Mouse (Mus musculus): ENCODE results near the gene Plekhg2. TPM values are rescaled to one million over a fixed set of nuclear protein-coding genes. Genes with fewer than 3 reads are reported as not detected.
A peak's percentile ranks its signal among the peaks of the same experiment; 100 is the strongest.
"Not testable (repeated sequence)": the region's sequence is repeated elsewhere in the genome, so short reads cannot be mapped to it uniquely, and the experiment has no call there.

Plekhg2 gene
- polyA plus RNA-seq, 1 experiment, result 4.3 TPM

DNA sequence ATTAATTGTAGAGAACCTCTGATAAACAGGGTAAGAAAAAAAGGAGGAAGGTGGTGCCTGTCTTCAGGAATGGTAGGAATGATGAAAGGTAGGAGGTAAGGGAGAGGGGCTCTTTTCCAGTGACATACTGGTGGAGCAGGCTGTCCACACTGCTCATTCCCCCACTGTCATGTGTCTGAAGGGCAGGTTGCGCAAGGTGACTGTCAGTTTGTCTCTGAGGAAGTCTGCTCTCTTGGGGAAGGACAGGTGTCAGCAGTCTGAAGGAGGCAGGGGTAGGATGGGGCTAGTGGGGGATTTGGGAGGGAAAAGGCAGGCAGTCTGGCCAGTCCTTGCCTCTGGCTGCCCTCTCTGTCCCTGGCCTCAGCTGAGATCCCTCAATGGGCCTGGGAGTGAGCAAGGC is 28.6 kb upstream of the Plekhg2 start:
- Histone ChIP-seq H3K4me1 (ENCODE audit: control insufficient read depth, insufficient read depth, low read length) (no peaks in the 10 kb centered on the region), H3K27me3 (ENCODE audit: control insufficient read depth, insufficient read depth, low read length) (no peaks in the 10 kb centered on the region), H3K4me3 (replicated peaks; ENCODE audit: insufficient read depth, low read depth, low read length) (no peak overlapping the region), H3K27ac (ENCODE audit: insufficient read depth, low read length) (no peak overlapping the region)
- TF ChIP-seq POLR2A (IDR thresholded peaks at IDR 0.05; ENCODE audit: borderline replicate concordance, insufficient read depth, low read length) (no peak), CTCF (IDR thresholded peaks at IDR 0.05; ENCODE audit: borderline replicate concordance, insufficient read depth, low read depth, low read length) (no peak)
- 100% methylated on average over 1 of the region's 1 CpGs for WGBS
- DNase-seq, result no peak

DNA sequence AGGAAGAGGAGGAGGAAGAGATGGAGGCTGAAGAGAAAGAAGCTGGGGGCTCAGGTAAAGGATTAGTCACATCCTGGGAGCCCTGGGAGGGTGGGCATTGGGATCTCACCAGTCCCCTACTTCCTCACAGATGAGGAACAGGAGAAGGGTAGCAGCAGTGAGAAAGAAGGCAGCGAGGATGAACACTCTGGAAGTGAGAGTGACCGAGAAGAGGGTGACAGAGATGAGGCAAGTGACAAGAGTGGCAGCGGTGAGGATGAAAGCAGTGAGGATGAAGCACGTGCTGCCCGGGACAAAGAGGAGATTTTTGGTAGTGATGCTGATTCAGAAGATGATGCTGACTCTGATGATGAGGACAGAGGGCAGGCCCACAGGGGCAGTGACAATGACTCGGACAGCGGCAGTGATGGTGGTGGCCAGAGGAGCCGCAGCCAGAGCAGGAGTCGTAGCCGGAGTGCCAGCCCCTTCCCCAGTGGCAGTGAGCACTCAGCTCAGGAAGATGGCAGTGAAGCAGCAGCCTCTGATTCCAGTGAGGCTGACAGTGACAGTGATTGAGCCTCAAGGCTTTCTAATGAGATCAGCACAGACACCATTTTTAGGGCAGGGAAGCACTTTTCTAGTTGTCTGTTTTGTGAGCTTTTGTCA is 26.4 kb upstream of the Plekhg2 start:
- Histone ChIP-seq H3K4me3 (replicated peaks; ENCODE audit: insufficient read depth, low read depth, low read length) (no peak overlapping the region), H3K27me3 (ENCODE audit: control insufficient read depth, insufficient read depth, low read length) (no peaks in the 10 kb centered on the region), H3K27ac (ENCODE audit: insufficient read depth, low read length) (no peak overlapping the region), H3K4me1 (ENCODE audit: control insufficient read depth, insufficient read depth, low read length) (no peaks in the 10 kb centered on the region)
- WGBS, result 85% methylated on average over 10 of the region's 10 CpGs
- no peak for TF ChIP-seq CTCF (IDR thresholded peaks at IDR 0.05; ENCODE audit: borderline replicate concordance, insufficient read depth, low read depth, low read length)
- no peak for TF ChIP-seq POLR2A (IDR thresholded peaks at IDR 0.05; ENCODE audit: borderline replicate concordance, insufficient read depth, low read length)
- DNase-seq, result no peak

DNA sequence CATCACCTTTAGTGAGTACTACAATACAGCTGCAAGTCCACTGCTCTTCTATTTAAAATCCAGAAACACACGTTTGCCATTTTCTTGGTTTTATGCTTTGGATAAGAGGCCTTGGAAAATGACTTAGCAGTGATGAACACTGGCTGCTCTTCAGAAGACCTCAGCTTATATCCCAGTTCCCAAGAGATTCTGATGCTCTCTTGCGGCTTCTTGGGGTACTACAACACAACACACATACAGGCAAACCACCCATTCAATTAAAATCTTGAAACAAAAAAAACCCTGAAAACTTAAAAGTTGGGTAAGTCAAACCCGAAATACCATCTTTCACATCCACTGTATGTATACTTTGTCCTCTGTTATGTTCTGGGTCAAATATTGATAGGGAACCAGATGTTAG is 25.6 kb upstream of the Plekhg2 start:
- Histone ChIP-seq H3K27me3 (ENCODE audit: control insufficient read depth, insufficient read depth, low read length) (no peaks in the 10 kb centered on the region), H3K27ac (ENCODE audit: insufficient read depth, low read length) (no peak overlapping the region), H3K4me3 (replicated peaks; ENCODE audit: insufficient read depth, low read depth, low read length) (no peak overlapping the region), H3K4me1 (ENCODE audit: control insufficient read depth, insufficient read depth, low read length) (no peaks in the 10 kb centered on the region)
- TF ChIP-seq POLR2A (IDR thresholded peaks at IDR 0.05; ENCODE audit: borderline replicate concordance, insufficient read depth, low read length) (no peak), CTCF (IDR thresholded peaks at IDR 0.05; ENCODE audit: borderline replicate concordance, insufficient read depth, low read depth, low read length) (no peak)
- DNase-seq, result no peak
- WGBS, result 54% methylated on average over 3 of the region's 3 CpGs

DNA sequence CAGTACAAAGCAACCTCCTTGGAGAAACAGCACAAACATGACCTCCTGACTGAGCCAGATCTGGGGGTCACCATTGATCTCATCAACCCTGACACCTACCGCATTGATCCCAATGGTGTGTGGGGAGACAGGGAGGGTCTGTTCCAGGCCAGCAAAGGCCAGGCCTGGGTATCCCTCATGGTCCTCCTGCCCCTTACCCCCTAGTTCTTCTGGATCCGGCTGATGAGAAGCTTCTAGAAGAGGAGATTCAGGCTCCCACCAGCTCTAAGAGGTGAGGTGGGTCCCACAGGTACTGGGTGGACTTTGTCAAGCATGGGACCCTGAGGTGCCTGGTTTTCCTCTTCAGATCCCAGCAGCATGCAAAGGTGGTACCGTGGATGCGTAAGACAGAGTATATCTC is 23.0 kb upstream of the Plekhg2 start:
- no peak for DNase-seq
- Histone ChIP-seq H3K4me1 (ENCODE audit: control insufficient read depth, insufficient read depth, low read length) (no peaks in the 10 kb centered on the region), H3K27ac (ENCODE audit: insufficient read depth, low read length) (no peak overlapping the region), H3K27me3 (ENCODE audit: control insufficient read depth, insufficient read depth, low read length) (no peaks in the 10 kb centered on the region), H3K4me3 (replicated peaks; ENCODE audit: insufficient read depth, low read depth, low read length) (no peak overlapping the region)
- TF ChIP-seq POLR2A (IDR thresholded peaks at IDR 0.05; ENCODE audit: borderline replicate concordance, insufficient read depth, low read length) (no peak), CTCF (IDR thresholded peaks at IDR 0.05; ENCODE audit: borderline replicate concordance, insufficient read depth, low read depth, low read length) (no peak)
- WGBS, result 95% methylated on average over 4 of the region's 4 CpGs

DNA sequence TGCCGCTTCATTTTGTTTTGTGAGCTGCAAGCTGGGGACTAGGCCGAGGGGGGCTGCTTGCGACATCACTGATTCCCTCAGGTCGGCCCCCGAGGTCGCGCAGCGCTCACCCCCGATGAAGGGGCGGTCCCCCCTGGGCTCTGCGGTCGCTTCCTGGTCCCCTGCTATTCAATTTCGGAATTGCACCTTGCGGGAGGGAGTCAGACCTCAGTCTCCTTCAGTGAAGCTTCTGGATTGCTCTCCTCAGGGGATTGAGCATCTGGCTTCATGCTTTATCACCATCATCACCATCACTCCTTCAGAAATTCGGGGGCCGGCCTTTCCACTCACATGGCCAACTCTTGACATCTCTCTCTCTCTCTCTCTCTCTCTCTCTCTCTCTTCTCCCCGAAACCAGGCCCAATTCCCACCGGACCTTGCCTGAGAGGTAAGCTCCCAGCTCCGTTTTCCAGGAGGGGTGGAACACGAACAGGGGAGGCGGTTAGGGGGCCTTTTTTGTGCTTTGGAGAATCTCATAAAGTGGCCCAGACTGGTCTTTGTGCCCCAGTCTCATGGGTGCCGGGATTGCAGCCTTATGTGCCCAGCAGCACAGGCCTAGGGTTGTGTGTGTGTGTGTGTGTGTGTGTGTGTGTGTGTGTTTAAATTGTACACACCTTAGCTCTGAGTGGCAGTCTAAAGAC is 21.0 kb upstream of the Plekhg2 start:
- 4% methylated on average over 22 of the region's 22 CpGs for WGBS
- peak overlapping the region; percentile 76 for H3K4me3 ChIP-seq (replicated peaks; ENCODE audit: insufficient read depth, low read depth, low read length)
- H3K27ac ChIP-seq (ENCODE audit: insufficient read depth, low read length), result peak overlapping the region; percentile 24
- no peak for DNase-seq
- TF ChIP-seq CTCF (IDR thresholded peaks at IDR 0.05; ENCODE audit: borderline replicate concordance, insufficient read depth, low read depth, low read length) (no peak), POLR2A (IDR thresholded peaks at IDR 0.05; ENCODE audit: borderline replicate concordance, insufficient read depth, low read length) (no peak)
- no peaks in the 10 kb centered on the region for H3K27me3 ChIP-seq (ENCODE audit: control insufficient read depth, insufficient read depth, low read length)
- H3K4me1 ChIP-seq (ENCODE audit: control insufficient read depth, insufficient read depth, low read length), result no peaks in the 10 kb centered on the region

DNA sequence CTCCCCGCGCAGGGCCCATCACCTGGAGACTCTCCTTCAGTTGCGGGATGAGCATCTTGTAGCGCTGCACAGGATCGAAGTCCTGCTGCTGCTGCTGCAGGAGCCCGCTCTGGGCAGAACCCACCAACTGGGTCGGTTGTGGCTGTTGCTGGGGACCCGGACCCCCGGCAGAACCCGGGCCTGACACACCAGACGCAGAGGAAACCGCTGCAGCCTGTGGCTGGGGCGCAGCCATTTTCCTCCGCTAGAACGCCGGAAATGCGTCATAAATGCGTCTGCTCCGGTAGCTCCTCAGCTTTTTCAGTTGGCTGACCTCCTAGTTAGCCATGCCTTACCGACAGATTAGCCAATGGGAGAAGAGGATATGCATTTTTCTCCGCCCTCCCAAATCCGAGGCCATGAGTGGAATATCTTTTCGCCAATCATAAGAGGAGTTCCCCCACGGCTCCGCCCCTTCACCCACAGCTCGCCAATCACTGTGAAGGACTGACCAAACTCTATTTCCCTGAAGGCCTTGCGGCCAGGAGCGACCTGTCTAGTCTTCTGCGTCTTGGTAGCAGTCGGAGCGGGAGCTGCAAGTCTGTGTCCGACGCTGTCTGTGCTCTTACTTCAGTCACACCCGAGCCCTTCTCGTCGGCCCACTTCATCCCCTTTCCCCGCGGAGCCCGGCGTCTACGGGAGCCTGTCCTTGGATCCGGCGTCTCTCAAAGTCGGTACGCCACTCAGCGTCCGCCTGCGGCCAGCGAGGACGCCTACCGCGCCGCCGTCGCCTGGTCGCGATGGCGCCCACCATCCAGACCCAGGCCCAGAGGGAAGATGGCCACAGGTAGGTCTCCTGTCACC is 20.3 kb upstream of the Plekhg2 start, which contains the start of the genes Med29 and Paf1:
Gene Med29 (minus strand): TSS at position 280 of the 843 bp plus-strand sequence.
Gene Paf1 (plus strand): TSS at position 523 of the 843 bp plus-strand sequence.
- Histone ChIP-seq H3K27ac (ENCODE audit: insufficient read depth, low read length) (peak within 1 kb of the TSS; percentile 24), H3K27me3 (ENCODE audit: control insufficient read depth, insufficient read depth, low read length) (no peaks in the 10 kb centered on the region), H3K4me1 (ENCODE audit: control insufficient read depth, insufficient read depth, low read length) (no peaks in the 10 kb centered on the region), H3K4me3 (replicated peaks; ENCODE audit: insufficient read depth, low read depth, low read length) (peak within 1 kb of the TSS; percentile 77)
- WGBS, result under 1% methylated on average over 58 of the region's 58 CpGs
- peak; percentile 89 for TF ChIP-seq POLR2A (IDR thresholded peaks at IDR 0.05; ENCODE audit: borderline replicate concordance, insufficient read depth, low read length)
- no peak for TF ChIP-seq CTCF (IDR thresholded peaks at IDR 0.05; ENCODE audit: borderline replicate concordance, insufficient read depth, low read depth, low read length)
- peak; percentile 97 to 99 for DNase-seq

DNA sequence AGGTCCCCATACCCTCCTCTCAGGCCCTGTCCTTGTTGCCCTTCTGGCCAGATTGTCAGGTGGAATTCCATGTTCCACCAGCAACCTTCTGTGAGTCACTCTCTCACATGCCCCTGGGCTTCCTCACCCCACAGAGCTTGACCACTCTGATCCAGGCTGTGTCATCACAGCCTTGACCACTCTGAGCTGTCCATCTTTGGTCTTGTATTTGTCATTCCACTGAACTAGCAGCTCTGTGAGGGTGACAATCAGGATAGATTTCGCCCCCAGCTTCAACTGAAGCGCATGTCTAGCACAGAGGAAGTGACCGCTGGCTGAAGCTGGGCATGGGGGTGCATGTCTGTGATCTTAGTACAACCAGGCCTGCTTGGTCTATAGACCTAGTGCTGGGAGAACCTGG is 17.9 kb upstream of the Plekhg2 start:
- 96% methylated on average over 3 of the region's 3 CpGs for WGBS
- no peak overlapping the region for H3K27ac ChIP-seq (ENCODE audit: insufficient read depth, low read length)
- no peaks in the 10 kb centered on the region for H3K4me1 ChIP-seq (ENCODE audit: control insufficient read depth, insufficient read depth, low read length)
- H3K4me3 ChIP-seq (replicated peaks; ENCODE audit: insufficient read depth, low read depth, low read length), result no peak overlapping the region
- TF ChIP-seq CTCF (IDR thresholded peaks at IDR 0.05; ENCODE audit: borderline replicate concordance, insufficient read depth, low read depth, low read length), result no peak
- TF ChIP-seq POLR2A (IDR thresholded peaks at IDR 0.05; ENCODE audit: borderline replicate concordance, insufficient read depth, low read length), result no peak
- DNase-seq, result no peak
- H3K27me3 ChIP-seq (ENCODE audit: control insufficient read depth, insufficient read depth, low read length), result no peaks in the 10 kb centered on the region

DNA sequence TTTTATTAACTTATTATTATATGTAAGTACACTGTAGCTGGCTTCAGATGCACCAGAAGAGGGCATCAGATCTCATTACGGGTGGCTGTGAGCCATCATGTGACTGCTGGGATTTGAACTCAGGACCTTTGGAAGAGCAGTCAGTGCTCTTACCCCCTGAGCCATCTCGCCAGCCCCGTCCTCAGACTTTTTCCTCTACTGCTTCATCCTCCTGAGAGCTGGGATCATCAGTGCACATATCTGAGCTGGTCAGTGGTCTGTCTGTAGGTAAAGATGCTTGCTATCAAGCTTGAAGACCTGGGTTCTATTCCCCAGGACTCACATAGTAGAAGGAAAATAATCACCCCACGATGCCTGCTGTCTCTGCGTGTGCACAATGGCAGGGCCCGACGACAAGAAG is 15.0 kb upstream of the Plekhg2 start:
- not testable (repeated sequence) for H3K27me3 ChIP-seq (ENCODE audit: control insufficient read depth, insufficient read depth, low read length); H3K4me1 ChIP-seq (ENCODE audit: control insufficient read depth, insufficient read depth, low read length); DNase-seq; H3K4me3 ChIP-seq (replicated peaks; ENCODE audit: insufficient read depth, low read depth, low read length); H3K27ac ChIP-seq (ENCODE audit: insufficient read depth, low read length)
- WGBS, result 82% methylated on average over 7 of the region's 7 CpGs

DNA sequence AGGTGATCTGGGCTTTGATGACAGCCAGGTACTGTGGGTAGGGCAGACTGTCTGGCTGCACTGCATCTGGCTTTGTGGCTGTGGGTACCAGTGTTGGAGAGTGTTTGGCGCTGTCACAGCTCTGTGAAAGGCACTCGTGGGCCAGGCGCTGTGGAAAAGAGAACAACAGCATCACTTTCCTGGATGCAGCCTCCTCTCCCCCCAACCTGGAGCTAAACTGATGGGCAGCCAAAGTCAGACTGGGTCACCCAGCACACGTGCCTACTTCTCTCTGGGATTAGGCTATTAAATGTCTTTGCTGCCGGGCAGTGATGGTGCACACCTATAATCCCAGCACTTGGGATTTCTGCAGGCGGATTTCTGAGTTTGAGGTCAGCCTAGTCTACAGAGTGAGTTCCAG is 14.5 kb upstream of the Plekhg2 start:
- H3K4me3 ChIP-seq (replicated peaks; ENCODE audit: insufficient read depth, low read depth, low read length); H3K27ac ChIP-seq (ENCODE audit: insufficient read depth, low read length); H3K4me1 ChIP-seq (ENCODE audit: control insufficient read depth, insufficient read depth, low read length); H3K27me3 ChIP-seq (ENCODE audit: control insufficient read depth, insufficient read depth, low read length); DNase-seq: not testable (repeated sequence)
- 80% methylated on average over 6 of the region's 6 CpGs for WGBS

Measured in cerebellum, adult 2 months (tissue).